Mouse (Mus musculus) bone marrow, adult 2 months (tissue): ENCODE results near the gene Ccdc142. TPM values are rescaled to one million over a fixed set of nuclear protein-coding genes. Genes with fewer than 3 reads are reported as not detected.

Source experiments
- H3K27ac ChIP-seq: fragments of 200-500 bp; 2 replicates; pipeline ENCODE4 v1.5.1; 2012; ENCODE audit warnings: low read depth, mild to moderate bottlenecking, control low read depth, inconsistent platforms, low read length; ENCODE audit not compliant: control insufficient read depth, poor library complexity, insufficient read depth
- H3K4me1 ChIP-seq: fragments of 200-500 bp; 2 replicates; pipeline ENCODE4 v1.6.1; 2011; ENCODE audit warnings: low read length; ENCODE audit not compliant: control insufficient read depth, insufficient read depth
- H3K4me3 ChIP-seq: fragments of 200-500 bp; replicated peaks from 2 replicates; pipeline ENCODE3; 2011; ENCODE audit warnings: mild to moderate bottlenecking, low read depth, low read length, control low read depth; ENCODE audit not compliant: control insufficient read depth
- CTCF ChIP-seq: fragments of 200-500 bp; IDR thresholded peaks from 2 replicates; pipeline ENCODE4 v1.5.1; 2011; ENCODE audit warnings: low read length, control low read depth; ENCODE audit not compliant: control insufficient read depth, insufficient read depth
- POLR2A ChIP-seq: fragments of 200-500 bp; IDR thresholded peaks from 2 replicates; pipeline ENCODE4 v1.6.1; 2011; ENCODE audit warnings: low read depth, mild to moderate bottlenecking, control low read depth, low read length, borderline replicate concordance; ENCODE audit not compliant: control insufficient read depth
- WGBS: fragments of 180-500 bp; shearing (Covaris S2); methylation state at CpG from one replicate; pipeline ENCODE4 v1.1.7; 2018; 5-methylcytosine and 5-hydroxymethylcytosine counted together
- polyA plus RNA-seq: library from polyadenylated mRNA; stranded (reverse); fragments of >200 nt; gene quantifications from 2 replicates; pipeline ENCODE4 v1.2.4, GENCODE M21; 2011; ENCODE audit warnings: low replicate concordance; ENCODE audit not compliant: missing spikeins, insufficient read depth, insufficient read length

The Ccdc142 gene
- polyA plus RNA-seq, 1 experiment: 2.5 TPM

DNA sequence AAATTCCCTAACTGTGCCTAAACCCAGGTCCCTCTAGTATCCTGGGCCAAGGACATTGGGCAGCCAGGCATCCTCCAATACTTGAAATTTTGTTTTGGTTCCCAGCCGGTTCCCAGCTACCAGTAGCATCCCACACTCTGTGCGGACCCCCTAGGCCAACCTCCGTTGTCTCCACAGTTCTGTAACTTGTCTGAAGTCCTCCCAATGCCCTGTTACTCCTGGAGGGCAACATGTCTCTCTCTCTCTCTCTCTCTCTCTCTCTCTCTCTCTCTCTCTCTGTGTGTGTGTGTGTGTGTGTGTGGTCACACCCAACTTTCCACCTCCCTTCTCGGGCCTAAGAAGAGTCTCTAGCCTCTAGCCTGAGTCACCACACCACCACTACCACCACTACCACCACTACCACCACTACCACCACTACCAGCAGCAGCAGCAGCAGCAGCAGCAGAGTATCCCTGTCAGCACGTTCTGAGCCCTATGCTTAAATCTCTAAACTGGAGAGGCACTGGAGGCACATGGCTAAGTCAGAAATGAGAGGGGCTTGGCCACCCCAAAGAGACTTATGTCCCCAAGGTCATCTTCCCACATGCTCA lies 35.0 kb downstream of the Ccdc142 start:
- 56% methylated on average over 5 of the region's 5 CpGs for WGBS
- peaks cover 3% of the 10 kb centered on the region; the same call in 1 of the 2 replicates for H3K4me1 ChIP-seq
- H3K27ac ChIP-seq: no peak overlapping the region
- H3K4me3 ChIP-seq: no peak overlapping the region
- TF ChIP-seq POLR2A: no peak
- TF ChIP-seq CTCF: no peak

DNA sequence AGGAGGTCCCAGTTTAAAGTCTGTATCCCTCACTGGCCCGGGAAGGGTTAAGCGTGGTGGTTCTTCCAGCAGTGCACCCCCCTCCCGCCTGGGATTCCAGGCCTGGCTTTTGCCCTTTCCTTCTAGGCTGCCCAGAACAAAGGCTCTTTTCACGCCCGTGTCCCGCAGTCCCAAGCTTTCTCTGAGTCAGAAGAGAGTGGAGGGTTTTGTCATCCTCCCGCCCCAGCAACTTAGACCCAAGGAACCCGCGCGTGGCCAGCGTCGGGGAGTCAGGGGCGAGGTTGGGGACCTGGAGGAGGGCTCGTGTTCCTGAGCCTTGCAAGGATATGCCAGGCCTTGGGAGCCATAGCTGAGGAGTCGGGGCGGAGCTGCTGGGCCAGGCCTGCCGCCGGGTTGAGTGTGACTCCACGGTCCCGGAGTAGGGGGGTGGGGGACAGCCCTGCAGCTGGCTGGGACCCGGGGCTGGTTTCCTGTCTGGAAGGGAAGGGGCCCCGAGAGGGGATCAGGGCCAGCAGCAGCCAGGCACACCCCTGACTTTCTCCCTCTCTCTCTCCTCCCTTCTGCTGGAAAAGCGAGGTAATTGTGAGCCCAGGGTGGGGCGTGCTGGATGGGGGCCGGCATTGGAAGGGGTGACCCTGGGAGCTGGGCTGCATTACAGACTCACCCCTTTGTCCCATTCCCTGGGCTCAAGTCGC lies 35.6 kb downstream of the Ccdc142 start:
- WGBS: 4% methylated on average over 26 of the region's 26 CpGs
- Histone ChIP-seq H3K27ac (no peak overlapping the region; the same call in 1 of the 2 replicates), H3K4me3 (peak overlapping the region; percentile 35), H3K4me1 (peaks cover 3% of the 10 kb centered on the region; the same call in 1 of the 2 replicates)
- no peak for TF ChIP-seq CTCF
- TF ChIP-seq POLR2A: no peak

DNA sequence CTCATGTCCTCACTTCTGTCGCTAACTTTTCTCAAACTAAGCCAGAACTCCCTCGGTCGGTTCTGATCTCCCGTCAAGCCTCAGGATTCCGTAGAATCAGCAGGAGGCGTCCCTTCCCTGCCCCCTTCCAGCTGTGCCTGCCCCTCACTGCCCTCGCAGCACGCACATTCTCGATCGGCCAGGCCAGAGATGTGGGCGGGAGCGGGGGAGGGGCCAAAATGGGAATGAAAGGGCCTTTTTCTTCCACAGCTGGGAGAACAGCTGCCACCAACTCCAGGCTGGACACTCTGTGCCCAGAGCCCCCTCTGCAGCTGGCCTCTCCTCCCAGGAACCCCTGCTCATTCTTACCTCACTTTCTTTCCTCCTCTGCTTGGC lies 36.2 kb downstream of the Ccdc142 start:
- no peak overlapping the region for H3K27ac ChIP-seq
- TF ChIP-seq CTCF (no peak), POLR2A (0 out of 2 replicates have a peak, but pooled peaks have one; percentile 8)
- under 1% methylated on average over 12 of the region's 12 CpGs for WGBS
- H3K4me1 ChIP-seq: peaks cover 3% of the 10 kb centered on the region; the same call in 1 of the 2 replicates
- H3K4me3 ChIP-seq: peak overlapping the region; percentile 35

DNA sequence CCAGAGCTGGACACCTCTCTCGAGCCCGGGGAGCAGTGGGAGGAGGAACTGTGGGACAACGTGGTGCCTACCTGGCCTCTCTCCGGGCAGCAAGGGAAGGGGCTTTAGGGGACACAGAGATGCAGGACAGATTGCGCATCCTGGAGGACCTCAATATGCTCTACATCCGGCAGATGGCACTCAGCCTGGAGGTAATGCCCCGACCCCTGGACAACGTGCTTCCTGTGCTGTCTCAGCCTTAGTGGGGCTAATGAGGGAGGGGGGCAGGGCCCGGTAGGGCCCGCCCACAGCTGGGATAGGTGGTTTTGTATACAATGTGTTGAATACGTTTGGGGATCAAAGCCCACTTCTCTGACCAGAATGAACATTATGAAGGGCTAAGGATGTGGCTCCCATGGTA lies 36.7 kb downstream of the Ccdc142 start:
- 4% methylated on average over 11 of the region's 11 CpGs for WGBS
- TF ChIP-seq CTCF (no peak), POLR2A (no peak)
- H3K4me1 ChIP-seq: peaks cover 3% of the 10 kb centered on the region; the same call in 1 of the 2 replicates
- H3K27ac ChIP-seq: no peak overlapping the region
- H3K4me3 ChIP-seq: no peak overlapping the region

DNA sequence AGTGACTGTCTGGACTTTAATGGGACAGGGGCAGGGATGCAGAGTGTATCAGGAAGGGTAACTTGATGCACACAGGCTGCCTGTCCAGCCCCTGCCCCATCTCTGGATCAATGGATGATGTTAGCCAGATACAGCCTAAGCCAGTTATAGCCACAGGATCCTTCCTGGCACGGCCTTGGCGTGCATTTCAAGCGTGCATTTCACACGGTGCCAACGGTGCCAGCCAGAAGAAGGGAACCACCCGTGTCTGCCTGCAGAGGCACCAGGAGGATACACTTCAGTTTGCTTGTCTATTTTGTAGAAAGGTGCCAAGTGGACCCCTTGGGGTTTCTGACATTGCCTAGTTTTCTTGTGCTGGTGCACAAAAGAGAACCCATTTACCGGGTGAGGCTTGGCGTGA lies 38.6 kb downstream of the Ccdc142 start:
- 87% methylated on average over 8 of the region's 8 CpGs for WGBS
- H3K4me1 ChIP-seq: peaks cover 2% of the 10 kb centered on the region; the same call in 1 of the 2 replicates
- TF ChIP-seq CTCF (no peak), POLR2A (no peak)

DNA sequence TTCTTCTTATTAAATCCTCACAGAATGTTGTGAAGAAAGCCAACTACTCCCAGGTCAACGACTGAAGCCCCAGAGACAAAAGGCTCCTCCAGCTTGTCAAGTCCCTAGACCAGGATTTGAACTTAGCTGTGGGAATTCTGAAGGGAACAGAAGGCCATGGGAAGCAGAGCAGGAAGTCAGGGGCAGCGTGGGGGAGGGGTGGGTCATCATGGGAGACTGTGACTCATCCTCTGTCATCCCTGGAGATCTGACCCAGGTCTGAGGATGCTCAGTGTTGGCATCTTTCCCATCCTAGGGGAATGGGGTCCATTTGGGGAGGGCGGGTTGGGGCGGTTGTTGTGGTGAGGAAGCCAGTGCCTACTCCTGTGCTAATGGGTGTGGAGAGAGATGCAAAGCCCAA lies 40.2 kb downstream of the Ccdc142 start:
- H3K27ac ChIP-seq: no peak overlapping the region
- 81% methylated on average over 4 of the region's 4 CpGs for WGBS
- no peak for TF ChIP-seq CTCF
- no peak for TF ChIP-seq POLR2A
- H3K4me3 ChIP-seq: no peak overlapping the region
- H3K4me1 ChIP-seq: peaks cover 2% of the 10 kb centered on the region; the same call in 1 of the 2 replicates

More for the DNA sequence above, 38.6 kb downstream of the Ccdc142 start:
- H3K27ac ChIP-seq: no peak overlapping the region
- no peak overlapping the region for H3K4me3 ChIP-seq

DNA sequence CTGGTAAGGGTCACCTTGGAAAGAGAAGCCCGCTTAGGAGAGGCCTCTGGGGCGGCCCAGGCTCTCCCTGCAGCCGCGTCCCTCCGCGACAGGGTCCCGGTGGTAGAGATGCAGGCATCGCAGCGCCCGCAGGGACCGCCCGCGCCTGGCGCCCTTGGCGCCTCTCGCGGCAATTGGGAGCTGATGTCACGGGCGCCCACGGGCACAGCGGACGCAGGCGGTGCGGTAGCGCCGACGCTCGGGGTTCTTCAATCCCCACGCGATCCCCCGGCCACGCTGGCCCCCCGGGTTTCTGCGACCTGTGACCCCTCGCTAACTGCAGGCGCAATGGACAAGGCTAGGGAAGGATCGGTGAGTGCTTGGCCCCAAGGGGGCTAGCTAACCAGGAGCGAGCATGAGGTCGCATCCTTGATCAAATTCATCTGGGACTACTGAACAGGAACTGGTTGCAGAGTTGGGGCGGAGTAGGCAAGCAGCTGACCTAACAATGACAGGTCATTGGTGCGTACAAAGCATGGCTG lies 40.9 kb downstream of the Ccdc142 start:
- peaks cover 2% of the 10 kb centered on the region; the same call in 1 of the 2 replicates for H3K4me1 ChIP-seq
- 27% methylated on average over 41 of the region's 41 CpGs for WGBS
- no peak overlapping the region for H3K4me3 ChIP-seq

DNA sequence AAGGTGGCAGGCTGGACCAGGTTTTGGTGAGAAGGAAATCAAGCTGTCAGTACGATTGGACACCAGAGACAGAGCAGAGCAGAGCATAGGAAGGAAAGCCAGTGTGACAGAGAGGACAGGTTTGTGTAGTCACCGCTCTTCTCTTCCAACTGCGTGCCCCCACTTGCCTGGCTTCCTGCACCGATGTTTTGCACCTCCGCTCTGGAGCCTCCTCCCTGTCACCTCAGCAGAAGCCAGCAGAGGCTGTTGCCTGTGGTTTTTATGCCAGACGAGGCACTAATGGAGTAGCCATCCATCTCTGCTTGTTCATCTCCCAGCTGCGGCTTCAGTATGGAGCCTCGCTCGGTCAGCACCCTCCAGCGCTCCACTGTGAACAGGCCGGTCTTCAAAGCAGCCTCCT lies 41.5 kb downstream of the Ccdc142 start:
- TF ChIP-seq POLR2A: no peak
- TF ChIP-seq CTCF: no peak
- H3K4me1 ChIP-seq: peaks cover under 1% of the 10 kb centered on the region; the same call in 1 of the 2 replicates
- 75% methylated on average over 11 of the region's 11 CpGs for WGBS
- no peak overlapping the region for H3K4me3 ChIP-seq
- H3K27ac ChIP-seq: no peak overlapping the region

More for the DNA sequence above, 40.9 kb downstream of the Ccdc142 start:
- no peak for TF ChIP-seq CTCF
- TF ChIP-seq POLR2A: no peak
- H3K27ac ChIP-seq: no peak overlapping the region
